Mouse (Mus musculus) embryo, embryonic 10.5 days (tissue): ENCODE measurements around the gene Palm2.
"Not testable (repeated sequence)": the region's sequence is repeated elsewhere in the genome, so short reads cannot be mapped to it uniquely, and the experiment has no call there.

Source experiments
- DNase-seq: peaks from one replicate; pipeline ENCODE4 v3.0.0-alpha.2; 2015; ENCODE audit warnings: low spot score

The Palm2 gene

DNA sequence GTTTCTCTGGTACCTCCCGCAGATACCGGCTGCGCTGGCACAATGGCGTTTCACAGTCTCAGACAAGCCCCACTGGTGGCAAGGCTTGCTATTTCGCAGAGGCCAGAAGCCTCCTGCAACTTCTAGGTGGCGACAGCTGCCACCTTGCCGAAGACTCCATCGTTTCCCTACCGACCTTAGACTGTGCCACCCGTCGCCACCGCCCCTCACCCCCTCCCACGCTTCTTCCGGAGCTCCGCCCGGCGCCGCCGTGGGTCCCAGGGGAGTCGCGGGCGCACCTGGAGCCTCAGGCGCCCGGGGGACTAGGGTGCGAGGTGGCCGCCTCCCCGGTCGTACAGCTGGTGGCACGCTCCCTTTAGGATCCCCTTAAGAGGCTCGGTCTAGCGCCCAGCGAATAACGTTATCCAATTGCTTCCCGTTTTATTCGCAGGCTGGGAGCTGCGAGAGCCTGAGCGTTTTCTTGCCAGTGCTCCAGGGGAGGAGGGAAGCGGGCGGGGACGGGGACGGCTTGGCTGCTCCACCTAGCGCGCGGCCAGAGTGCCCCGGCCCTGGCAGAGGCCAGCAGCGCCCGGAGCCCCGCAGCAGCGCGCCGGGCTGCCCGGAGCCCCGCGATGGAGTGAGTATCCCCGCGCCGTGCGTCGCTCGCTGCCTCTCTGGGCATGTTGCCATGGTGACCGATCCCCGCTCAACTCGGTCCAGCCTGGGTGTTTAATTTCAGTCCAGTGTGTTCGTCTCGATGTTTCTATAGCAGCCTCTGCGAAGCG lies at the start of gene Palm2:
Palm2 (plus strand) TSS at position 307 of the 764 bp plus-strand sequence.
- DNase-seq = peak; percentile 83

DNA sequence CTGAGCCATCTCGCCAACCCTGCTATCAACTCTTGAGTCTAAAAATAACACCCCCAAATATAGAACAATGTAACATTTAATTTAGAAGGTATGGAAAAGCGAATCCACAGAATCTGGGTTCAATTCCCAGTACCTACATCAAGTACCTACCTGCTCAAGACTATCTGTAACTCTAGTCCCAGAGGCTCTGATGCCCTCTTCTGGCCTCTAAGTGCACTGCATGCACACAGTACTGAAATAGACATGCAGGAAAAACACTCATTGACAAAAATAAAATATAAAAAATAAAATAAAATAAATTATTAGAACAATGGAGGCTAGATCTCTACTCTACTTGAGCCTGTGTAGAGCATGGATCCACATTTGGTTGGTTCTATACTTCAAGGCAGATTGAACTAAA lies 49.7 kb upstream of the Palm2 start:
- DNase-seq = peak; percentile 35

DNA sequence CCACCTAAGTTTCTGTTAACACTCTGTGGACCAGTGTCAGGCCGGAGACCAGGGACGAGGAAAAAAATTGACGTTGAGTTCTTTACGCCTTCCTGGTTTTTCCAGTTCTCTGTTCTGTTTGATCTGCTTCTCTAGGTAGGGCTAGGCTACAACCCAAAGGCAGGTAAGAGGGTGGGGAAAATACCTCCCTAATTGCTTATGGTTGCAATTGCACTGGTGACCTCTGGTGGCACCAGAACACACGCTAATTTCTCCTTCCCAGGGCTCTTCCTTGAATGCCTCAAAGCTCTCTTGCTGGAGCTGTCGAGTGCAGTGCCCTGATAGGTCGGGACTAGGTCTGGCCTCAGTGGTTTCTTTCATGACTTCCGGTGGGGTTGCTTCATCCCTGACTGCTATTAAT lies 42.9 kb upstream of the Palm2 start:
- no peak for DNase-seq

DNA sequence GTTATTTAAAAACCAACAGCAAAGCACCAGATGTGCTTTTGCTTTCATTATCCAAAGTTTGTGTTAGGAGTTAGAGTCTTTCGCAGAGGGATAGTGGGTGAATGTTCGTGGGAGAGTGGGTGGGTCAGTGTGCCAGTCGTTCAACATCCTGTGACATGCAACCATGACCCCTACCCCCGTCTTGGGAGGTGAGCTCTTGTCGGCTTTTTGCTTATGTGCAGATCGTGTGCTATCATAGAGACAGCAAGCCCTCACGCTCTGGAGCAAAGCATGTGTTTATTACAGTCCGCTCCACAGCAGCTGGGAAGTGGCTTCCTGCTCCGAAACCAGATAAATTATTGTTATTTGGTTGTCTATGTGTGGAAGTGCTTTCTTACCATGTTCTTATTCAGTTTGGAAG lies 37.6 kb upstream of the Palm2 start:
- DNase-seq = no peak

DNA sequence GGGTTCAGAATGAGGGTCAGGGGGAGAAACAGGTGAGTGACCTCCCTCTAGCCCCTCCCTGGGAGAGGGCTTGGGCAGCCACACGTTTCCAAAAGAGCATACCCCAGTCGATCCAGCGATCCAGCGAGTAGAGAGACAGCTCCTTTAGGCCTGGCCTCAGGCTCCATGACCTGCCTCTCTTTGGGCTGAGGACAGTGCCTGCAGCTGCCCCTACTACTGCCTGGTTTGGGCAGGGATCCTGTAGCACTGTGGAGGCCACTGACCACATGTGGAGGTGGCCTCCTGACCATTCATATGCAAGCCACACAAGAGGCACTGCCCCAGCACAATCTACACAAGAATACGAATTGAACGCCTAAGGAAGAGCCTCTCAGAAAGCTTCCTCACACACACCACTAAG lies 21.7 kb upstream of the Palm2 start:
- not testable (repeated sequence) for DNase-seq

DNA sequence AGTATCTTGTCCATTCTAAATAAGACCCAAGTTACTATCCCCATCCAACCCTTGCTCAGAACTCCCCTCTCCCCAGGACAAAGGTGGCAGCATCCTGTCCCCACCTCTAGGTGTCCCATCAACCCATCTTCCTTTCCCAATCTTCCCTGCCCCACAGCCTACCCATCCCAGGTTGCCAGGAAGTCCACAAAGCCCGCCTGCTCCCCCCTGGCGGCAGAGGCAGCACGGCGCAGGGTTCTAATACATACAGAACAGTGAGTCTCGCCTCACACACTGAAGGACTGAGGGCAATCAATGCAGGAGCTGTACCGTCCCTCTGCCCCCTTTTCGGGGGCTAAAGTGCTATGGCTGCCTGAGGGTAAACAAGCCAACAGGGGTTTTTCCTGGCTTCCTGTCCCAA lies 21.0 kb upstream of the Palm2 start:
- DNase-seq = no peak

DNA sequence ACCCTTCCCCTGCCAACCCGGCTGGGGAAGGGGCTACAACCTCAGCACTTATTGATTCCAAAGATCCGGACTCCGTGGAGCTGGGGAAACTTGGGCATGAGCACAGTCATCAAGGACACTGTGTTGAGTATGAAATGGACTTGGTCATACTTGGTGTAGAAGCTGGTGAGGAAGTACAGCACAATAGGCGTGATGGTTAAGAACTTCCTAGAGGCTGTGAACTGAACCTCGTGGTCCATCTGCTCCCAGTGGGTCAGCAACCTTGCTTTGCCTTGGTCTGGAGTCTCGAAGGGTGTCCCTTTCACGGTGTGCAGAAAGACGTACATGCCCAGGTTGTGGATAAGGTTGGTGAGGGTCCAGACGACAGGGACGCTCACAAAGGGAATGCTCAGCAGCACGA lies 20.4 kb upstream of the Palm2 start:
- DNase-seq = not testable (repeated sequence)

DNA sequence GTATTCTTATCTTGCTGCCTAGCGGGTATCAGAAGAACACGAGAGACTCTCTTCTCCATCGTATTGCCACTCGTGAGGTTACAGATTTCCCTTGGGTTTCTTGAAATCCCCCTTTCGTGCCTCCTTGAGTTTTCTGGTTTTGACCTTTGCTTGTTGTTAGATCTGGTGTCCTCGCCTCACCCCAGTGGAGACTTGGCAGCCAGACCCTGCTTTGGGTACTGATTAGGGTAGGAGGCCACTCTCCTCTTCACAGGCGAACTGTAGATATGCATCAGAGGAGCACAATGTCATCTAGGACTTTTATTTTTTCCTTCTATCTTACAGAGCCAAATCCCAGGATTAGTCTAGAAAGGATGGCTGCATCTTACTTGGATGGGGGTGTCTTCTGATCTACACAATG lies 10.0 kb upstream of the Palm2 start:
- DNase-seq = no peak

DNA sequence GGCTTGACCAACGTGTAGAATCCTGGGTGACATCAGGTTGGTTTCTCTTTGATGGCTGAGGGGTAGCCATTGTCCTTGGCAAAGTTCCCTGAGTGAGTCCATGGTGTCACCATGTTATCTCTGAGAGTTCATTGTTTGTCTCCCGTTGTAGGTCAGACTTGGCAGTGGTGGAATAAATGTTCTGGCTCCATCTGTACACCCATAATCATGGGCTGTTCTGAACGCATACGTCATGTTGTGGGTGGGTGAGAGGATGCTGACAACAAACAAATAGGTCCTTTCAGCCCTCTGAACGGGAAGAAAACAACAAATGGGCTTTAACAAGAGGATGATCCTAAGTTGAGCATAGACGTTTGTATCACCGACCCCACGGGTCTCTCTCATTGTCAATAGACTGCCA lies 5.7 kb upstream of the Palm2 start:
- DNase-seq = no peak

DNA sequence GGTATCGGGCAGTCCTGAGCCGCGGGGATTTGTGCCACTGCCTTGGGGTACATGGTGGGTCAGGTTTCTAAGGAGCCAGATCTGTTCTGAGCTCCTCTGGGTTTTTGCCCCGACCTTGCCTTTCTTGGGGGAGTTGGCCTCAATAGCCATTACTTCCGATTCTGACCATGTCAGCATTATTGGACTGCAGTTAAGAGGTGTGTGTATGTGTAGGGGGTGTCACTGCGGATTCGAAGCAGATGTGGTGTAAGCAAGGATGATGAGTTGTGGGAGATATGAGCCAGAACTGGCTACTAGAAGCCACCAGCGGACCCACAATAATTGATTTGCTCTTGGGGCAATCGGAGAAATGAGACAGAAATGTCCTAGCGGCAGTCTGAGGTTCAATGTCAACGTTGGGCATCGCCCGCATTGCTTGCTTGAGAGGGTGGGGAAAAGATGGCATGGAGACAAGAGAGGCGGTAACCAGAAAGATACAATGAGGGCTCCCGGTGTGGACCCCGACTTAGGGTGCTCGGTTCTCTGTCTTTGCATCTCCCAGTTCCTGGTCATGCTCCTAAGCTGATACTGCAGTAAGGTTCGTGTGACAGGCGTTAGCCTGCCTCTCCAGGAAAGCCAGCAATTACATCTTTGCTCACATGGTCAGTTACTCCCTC lies 786 bp downstream of the Palm2 start:
- peak; percentile 13 for DNase-seq

DNA sequence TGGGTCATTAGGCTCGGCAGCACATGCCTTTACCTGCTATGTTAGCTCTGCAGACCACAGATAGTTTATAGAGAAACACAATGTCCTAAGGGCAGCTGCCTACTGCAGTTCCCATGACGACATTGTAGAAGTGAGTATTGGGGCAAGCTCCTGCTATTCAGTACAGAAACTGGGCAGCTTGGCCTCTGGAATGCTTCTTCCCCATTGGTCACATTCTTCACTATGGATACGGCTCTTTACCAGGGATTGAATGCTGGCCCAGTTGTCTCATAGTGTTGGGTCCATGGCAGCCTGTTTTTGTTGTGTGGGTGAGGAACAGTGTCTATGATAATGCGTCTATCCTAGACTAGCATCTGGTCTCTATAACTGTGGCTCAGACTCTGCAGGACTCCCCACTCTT lies 2.2 kb downstream of the Palm2 start:
- peak; percentile 13 for DNase-seq

DNA sequence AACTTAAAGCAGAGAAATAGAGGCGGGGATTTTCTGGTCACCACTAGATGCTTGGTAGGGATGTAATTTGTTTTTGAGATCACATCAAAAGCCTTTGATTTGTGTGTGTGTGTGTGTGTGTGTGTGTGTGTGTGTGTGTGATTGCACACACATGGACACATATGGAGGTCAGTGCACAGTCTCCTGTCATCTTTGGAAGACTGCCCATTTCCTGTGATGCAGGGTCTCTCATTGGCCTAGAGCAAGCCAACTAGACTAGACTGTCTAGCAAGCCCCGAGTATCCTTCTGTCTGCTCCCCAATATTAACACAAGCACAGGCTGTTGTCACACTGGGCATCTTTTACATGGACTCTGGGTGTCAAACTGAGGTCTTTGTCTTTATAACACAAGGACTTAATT lies 12.0 kb downstream of the Palm2 start:
- DNase-seq = no peak

DNA sequence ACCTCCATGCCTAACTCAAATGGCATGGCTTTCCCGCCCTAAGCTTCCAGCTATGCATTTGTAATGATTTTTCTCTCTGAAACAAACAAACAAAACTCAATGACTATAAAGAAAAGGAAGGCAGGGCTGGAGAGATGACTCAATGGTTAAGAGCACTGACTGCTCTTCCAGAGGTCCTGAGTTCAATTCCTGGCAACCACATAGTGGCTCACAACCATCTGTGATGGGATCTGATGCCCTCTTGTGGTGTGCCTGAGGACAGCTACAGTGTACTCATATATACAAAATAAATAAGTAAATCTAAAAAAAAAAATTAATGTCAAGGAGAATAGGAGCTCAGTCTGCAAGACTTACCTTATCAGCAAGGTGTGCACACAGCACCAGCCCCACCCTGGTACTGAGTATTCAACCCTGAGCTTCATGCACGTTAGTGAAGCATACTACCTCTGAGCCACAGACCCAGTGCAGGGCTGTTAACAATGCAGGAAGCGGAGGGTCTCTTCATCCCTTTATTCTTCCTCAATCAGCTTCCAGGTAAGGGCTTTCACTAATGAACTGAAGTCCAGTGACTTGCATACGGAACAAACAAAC lies 12.9 kb downstream of the Palm2 start:
- no peak for DNase-seq

DNA sequence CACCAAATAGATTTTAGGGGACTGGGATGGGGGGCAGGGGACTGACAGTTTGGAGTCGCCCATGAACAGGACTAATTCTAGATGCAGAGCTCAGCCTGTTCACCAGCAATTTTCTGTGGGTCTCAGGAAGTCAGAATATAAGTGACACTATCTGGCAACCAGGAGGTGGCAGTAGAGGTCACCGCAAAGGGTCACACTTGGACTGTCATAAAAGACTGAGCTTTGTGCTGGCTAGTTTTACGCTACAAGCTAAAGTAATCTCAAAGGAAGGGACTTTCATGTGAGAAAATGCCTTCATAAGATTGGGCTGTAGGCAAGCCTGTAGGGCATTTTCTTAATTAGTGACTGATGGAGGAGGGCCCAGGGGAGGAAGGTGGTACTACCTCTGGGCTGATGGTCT lies 17.8 kb downstream of the Palm2 start:
- DNase-seq = peak; percentile 83

DNA sequence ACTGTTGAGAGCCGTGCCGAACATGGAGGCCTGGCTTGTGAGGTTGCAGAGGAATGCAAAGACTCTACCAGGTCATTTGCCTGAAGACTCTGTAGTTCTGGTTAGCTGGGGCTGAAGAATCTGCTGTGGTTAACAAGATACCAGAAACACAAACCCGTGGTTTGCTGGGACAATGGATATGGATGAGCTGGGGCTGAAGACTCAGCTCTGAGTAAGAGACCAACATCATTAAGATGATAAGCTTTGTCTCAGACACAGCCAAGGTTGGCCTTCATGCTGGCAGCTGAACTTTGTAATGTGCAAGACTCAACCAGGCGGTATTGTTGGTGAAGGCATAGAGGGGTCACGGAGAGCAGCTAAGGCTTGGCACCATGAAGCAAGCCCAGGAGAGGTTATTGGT lies 18.6 kb downstream of the Palm2 start:
- no peak for DNase-seq

DNA sequence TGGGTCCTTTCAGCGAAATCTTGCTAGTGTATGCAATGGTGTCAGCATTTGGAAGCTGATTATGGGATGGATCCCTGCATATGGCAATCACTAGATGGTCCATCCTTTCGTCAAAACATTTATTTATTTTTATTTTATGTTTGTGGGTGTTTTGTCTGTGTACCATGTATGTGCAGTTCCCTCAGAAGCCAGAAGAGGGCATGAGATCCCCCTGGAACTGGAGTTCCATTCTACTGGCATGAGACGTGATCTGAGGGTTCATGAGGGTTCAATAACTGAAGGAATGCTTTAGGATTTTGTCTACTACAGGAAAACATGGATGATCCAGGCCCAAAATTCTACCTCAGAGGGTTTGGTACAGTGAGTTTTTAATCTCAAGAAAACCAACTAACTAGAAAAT lies 28.3 kb downstream of the Palm2 start:
- DNase-seq = peak; percentile 56

DNA sequence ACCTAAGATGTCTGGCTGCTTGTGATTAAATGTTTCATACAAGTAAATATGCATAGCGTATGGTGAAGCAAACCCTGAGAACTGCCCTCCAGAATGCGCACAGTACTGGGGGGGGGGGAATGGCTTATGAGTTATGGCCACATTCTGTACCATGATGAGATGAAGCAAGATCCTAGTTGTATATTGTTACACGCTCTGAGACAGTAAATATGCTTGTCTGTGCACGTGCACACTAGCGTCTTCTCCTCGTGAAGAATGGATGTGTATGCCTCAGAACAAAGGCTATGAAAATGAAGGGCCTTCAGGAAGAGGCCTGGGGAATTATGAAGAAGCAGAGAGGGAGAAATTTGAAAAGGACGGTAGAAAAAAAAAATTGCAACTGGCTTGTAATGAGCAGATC lies 48.4 kb downstream of the Palm2 start:
- no peak for DNase-seq

DNA sequence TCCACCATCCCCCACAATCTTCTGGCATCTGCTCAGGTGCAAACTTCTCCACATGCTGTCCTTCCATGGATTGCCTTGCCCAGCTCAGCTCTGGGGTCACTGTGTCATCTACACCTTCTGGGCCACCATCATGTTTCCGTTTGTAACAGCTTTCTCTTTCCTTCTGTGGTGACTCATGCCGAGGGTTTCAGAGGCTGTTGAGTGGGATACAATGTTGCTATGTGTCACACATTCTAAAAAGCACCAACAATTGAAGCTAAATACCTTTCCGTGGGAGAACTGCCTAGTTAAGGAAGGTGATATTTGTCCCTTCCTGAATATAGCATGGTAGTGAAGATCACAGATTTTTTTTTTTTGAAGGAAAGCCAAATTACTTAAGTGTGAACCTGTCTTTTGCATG lies 52.3 kb downstream of the Palm2 start:
- no peak for DNase-seq

DNA sequence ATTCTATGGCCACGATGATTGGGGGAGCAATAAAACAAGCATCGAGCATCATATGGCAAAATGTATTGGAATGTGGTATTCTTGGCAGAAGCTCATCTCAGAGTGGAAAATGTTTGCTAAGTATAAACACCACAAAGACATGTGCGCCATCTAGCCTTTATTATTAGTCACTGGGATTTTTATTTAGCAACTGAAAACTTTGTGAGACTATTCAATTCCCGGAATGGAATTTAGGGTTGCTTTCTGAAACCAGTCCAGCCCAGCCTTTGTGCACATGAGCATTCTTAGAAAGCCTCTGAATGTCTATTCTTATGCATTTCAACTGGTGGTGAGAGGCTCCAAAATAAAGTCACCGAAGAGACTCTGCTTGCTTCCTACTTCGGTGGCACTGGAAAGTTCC lies 55.8 kb downstream of the Palm2 start:
- no peak for DNase-seq

DNA sequence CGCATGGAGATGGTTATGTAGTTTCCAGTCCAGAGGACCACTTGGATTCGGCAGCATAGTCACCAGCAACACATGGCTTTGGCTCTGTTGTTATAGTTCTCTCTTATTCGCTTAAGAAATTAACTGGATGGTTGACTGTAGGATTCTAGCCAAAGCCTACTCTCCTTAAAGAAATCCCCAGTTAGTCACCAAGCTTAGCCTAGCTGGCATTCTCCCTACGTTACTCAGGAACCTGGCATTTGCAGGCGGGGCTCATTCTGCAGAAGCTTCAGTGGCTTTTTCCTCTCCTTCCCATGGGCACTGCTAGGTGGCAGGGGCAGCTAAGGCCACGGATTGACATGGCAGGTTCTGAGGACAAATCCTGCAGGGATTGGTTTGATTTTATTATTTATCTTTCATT lies 70.7 kb downstream of the Palm2 start:
- no peak for DNase-seq

DNA sequence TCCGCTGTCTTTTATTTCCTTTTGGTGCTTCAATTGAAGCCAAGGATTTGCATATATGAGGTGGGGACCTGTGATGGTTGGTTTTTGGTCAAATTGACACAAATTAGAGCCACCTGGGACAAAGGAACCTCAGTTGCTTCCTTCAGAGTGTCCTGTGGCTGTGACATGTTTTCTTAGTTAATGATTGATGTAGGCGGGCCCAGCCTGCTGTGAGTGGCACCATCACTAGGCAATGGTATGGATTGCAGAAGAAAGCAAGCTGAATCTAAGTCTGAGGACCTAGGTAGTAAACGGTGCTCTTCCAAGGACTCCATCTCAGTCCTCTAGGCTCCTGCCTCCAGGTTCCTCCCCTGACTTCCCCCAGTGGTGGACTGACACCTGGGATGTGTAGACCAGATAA lies 76.5 kb downstream of the Palm2 start:
- no peak for DNase-seq

DNA sequence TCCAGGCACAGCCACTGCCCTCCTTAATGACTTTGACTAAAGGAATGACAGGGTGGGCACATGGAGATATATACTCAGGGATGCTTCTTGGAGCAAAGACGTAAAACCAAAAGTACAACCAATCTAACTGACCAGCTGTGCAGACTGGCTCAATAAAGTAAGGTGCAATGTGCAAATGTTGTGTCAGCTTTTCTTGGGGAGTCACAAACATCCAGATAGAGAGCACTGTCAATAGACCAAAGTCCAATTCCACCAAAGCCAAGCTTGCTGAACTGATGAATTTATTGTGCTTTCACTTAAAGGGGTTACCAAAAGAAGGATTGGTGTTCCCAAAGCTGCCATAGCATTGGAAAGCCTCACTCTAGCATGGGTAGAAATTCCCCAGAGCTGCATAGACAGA lies 77.7 kb downstream of the Palm2 start:
- no peak for DNase-seq

DNA sequence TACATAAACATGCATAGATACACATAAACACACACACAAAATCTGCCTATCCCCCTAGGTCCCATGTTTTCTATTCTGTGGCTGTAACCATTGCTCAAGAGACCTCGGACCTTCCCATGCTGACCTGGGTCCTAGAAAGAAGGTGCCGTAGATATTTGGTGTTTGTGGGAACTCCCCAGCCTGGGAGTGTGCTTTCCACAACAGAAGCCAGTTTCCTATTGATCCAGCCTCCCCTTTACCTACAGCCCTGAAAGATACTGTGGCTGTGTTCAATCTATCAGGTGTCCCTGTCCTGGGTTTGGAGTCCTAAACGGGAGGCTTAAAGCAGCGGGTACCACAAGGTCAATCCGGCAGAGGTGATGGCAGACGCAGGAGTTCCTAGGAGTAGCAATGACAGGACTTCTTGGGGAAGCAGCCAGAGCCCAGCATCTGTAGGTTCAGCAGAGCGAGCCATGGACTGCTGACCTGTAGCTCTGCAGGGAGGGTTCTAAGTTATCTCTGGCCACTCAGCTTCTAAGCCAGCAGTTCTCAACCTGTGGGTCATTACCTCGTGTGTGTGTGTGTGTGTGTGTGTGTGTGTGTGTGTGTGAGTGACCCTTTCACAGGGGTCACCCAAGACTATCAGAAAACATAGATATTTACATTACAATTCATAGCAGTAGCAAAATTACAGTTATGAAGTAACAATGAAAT lies 79.3 kb downstream of the Palm2 start:
- DNase-seq = no peak
